Mouse (Mus musculus): ENCODE data around the gene C130079G13Rik.
"Not testable (repeated sequence)": the region's sequence is repeated elsewhere in the genome, so short reads cannot be mapped to it uniquely, and the experiment has no call there.

The C130079G13Rik gene

GRCm38 (mm10) chr3:59924914-59925313, at the start of gene C130079G13Rik:
C130079G13Rik (plus strand) TSS chr3:59925214.
- DNase-seq (ENCODE audit: inconsistent age in 2 of 2, low spot score in 1 of 2), result no peak

- not testable (repeated sequence) for DNase-seq (ENCODE audit: inconsistent age in 2 of 2, low spot score in 1 of 2)
These were observed 47.4 kb upstream of the C130079G13Rik start for GRCm38 (mm10) chr3:59877601-59878000.

- not testable (repeated sequence) for DNase-seq (ENCODE audit: inconsistent age in 2 of 2, low spot score in 1 of 2)
These were observed 45.0 kb upstream of the C130079G13Rik start for GRCm38 (mm10) chr3:59879801-59880554.

- peak in 1 of 2 experiments; percentile 38 for DNase-seq (ENCODE audit: inconsistent age in 2 of 2, low spot score in 1 of 2)
These were observed 31.7 kb upstream of the C130079G13Rik start for GRCm38 (mm10) chr3:59893276-59893675.

- no peak for DNase-seq (ENCODE audit: inconsistent age in 2 of 2, low spot score in 1 of 2)
These were observed 9.6 kb downstream of the C130079G13Rik start for GRCm38 (mm10) chr3:59934621-59935020.

- DNase-seq (ENCODE audit: inconsistent age in 2 of 2, low spot score in 1 of 2), result no peak
These were observed 22.4 kb downstream of the C130079G13Rik start for GRCm38 (mm10) chr3:59947294-59947950.

GRCm38 (mm10) chr3:59970891-59971290, 45.9 kb downstream of the C130079G13Rik start:
- peak in 1 of 2 experiments; percentile 67 for DNase-seq (ENCODE audit: inconsistent age in 2 of 2, low spot score in 1 of 2)

- DNase-seq (ENCODE audit: inconsistent age in 2 of 2, low spot score in 1 of 2), result no peak
These were observed 49.6 kb downstream of the C130079G13Rik start for GRCm38 (mm10) chr3:59974591-59974990.

All from adrenal gland, adult (tissue).